Mouse (Mus musculus): ENCODE measurements around the gene Traf3ip2. TPM values are rescaled to one million over a fixed set of nuclear protein-coding genes. Genes with fewer than 3 reads are reported as not detected.

Gene Traf3ip2
- polyA plus RNA-seq, 1 experiment from 2014 or later, result 18.5 TPM

- ATAC-seq (replicated peaks; ENCODE audit: low FRiP score), result no peak
- no peak overlapping the region for H3K27ac ChIP-seq
- 51% methylated on average over 3 of the region's 3 CpGs for WGBS
Measured at GRCm38 (mm10) chr10:39687851-39688250, 75.1 kb downstream of the Traf3ip2 start.

GRCm38 (mm10) chr10:39691351-39692064 lies 78.8 kb downstream of the Traf3ip2 start:
- 45% methylated on average over 11 of the region's 11 CpGs for WGBS
- Histone ChIP-seq H3K4me2 (no peak overlapping the region), H3K36me3 (no peaks in the 10 kb centered on the region), H3K9ac (no peak overlapping the region), H3K9me3 (replicated peaks) (no peaks in the 10 kb centered on the region), H3K27me3 (no peaks in the 10 kb centered on the region), H3K4me1 (peaks cover 6% of the 10 kb centered on the region), H3K4me3 (replicated peaks) (no peak overlapping the region), H3K27ac (no peak overlapping the region)
- no peak for ATAC-seq (replicated peaks; ENCODE audit: low FRiP score)

More at GRCm38 (mm10) chr10:39687851-39688250, 75.1 kb downstream of the Traf3ip2 start:
- no peaks in the 10 kb centered on the region for H3K36me3 ChIP-seq
- no peaks in the 10 kb centered on the region for H3K9me3 ChIP-seq (replicated peaks)
- peaks cover 11% of the 10 kb centered on the region for H3K4me1 ChIP-seq
- H3K9ac ChIP-seq, result no peak overlapping the region
- H3K4me2 ChIP-seq, result no peak overlapping the region
- H3K4me3 ChIP-seq (replicated peaks), result no peak overlapping the region
- H3K27me3 ChIP-seq, result no peaks in the 10 kb centered on the region

- no peak overlapping the region for H3K9ac ChIP-seq
- no peak overlapping the region for H3K4me2 ChIP-seq
- no peak for ATAC-seq (replicated peaks; ENCODE audit: low FRiP score)
- H3K27me3 ChIP-seq, result no peaks in the 10 kb centered on the region
- H3K36me3 ChIP-seq, result no peaks in the 10 kb centered on the region
- H3K27ac ChIP-seq, result no peak overlapping the region
- no peaks in the 10 kb centered on the region for H3K9me3 ChIP-seq (replicated peaks)
- peaks cover 6% of the 10 kb centered on the region for H3K4me1 ChIP-seq
- WGBS, result 80% methylated on average over 2 of the region's 2 CpGs
- H3K4me3 ChIP-seq (replicated peaks), result no peak overlapping the region
Measured at GRCm38 (mm10) chr10:39692152-39692551, 79.4 kb downstream of the Traf3ip2 start.

Other genes with a start within 250 kb of the Traf3ip2 start
- gene Fyn, start 244.1 kb upstream of the Traf3ip2 start, polyA plus RNA-seq (2015; fragmentation: Nextera tagmentation; extraction: Ambion mirVana), result 26.2 and 27.0 TPM in 2 replicates
- 14.8 and 15.5 TPM in 2 replicates for gene Rev3l, start 119.2 kb downstream of the Traf3ip2 start, polyA plus RNA-seq (2015; fragmentation: Nextera tagmentation; extraction: Ambion mirVana)